Mouse (Mus musculus) heart, embryonic 15.5 days (tissue): ENCODE data around the gene Sectm1a. TPM values are rescaled to one million over a fixed set of nuclear protein-coding genes. Genes with fewer than 3 reads are reported as not detected.
"Not testable (repeated sequence)": the region's sequence is repeated elsewhere in the genome, so short reads cannot be mapped to it uniquely, and the experiment has no call there.

Experiments used
- ATAC-seq: fragments of 200-750 bp; cut with Nextera tagmentation; replicated peaks from 2 replicates; pipeline ENCODE4 v1.8.0; 2017; ENCODE audit warnings: low read depth, moderate TSS enrichment; ENCODE audit not compliant: insufficient number of reproducible peaks, insufficient read depth, low FRiP score
- H3K27ac ChIP-seq: fragments of 300-500 bp; sonication (generic); 2 replicates; pipeline ENCODE4 v1.5.1; 2015; ENCODE audit warnings: mild to moderate bottlenecking, inconsistent platforms
- H3K27me3 ChIP-seq: fragments of 300-500 bp; sonication (generic); 2 replicates; pipeline ENCODE4 v1.6.1; 2015; ENCODE audit warnings: inconsistent platforms
- H3K36me3 ChIP-seq: fragments of 300-500 bp; sonication (generic); 2 replicates; pipeline ENCODE4 v1.6.1; 2015; ENCODE audit warnings: mild to moderate bottlenecking, inconsistent platforms
- H3K4me1 ChIP-seq: fragments of 300-500 bp; sonication (generic); replicated peaks from 2 replicates; pipeline ENCODE4 v1.6.1; 2015; ENCODE audit warnings: inconsistent platforms
- H3K4me2 ChIP-seq: fragments of 300-500 bp; sonication (generic); 2 replicates; pipeline ENCODE4 v1.6.1; 2015; ENCODE audit warnings: inconsistent platforms, mild to moderate bottlenecking, moderate library complexity
- H3K4me3 ChIP-seq: fragments of 300-500 bp; sonication (generic); 2 replicates; pipeline ENCODE4 v1.5.1; 2015; ENCODE audit warnings: mild to moderate bottlenecking, inconsistent platforms
- H3K9ac ChIP-seq: fragments of 300-500 bp; sonication (generic); 2 replicates; pipeline ENCODE4 v1.6.1; 2015; ENCODE audit warnings: mild to moderate bottlenecking, inconsistent platforms
- H3K9me3 ChIP-seq: fragments of 300-500 bp; sonication (generic); replicated peaks from 2 replicates; pipeline ENCODE4 v1.6.1; 2016; ENCODE audit warnings: inconsistent platforms
- WGBS: fragments of 180-500 bp; shearing (Covaris S2); methylation state at CpG from one replicate; pipeline ENCODE4 v1.1.7; 2015; ENCODE audit warnings: mixed read lengths; 5-methylcytosine and 5-hydroxymethylcytosine counted together
- polyA plus RNA-seq: library from polyadenylated mRNA; unstranded; fragments of >200 nt; fragmentation: Nextera tagmentation; extraction: Ambion mirVana; gene quantifications from 2 replicates; pipeline ENCODE4 v1.2.1, GENCODE M21; 2015

Gene Sectm1a
- polyA plus RNA-seq, 1 experiment from 2014 or later: not detected

- no peak for ATAC-seq
- Histone ChIP-seq H3K27ac (no peak overlapping the region), H3K4me1 (peaks cover 34% of the 10 kb centered on the region), H3K36me3 (no peaks in the 10 kb centered on the region), H3K4me3 (no peak overlapping the region), H3K9me3 (no peaks in the 10 kb centered on the region), H3K4me2 (no peak overlapping the region), H3K27me3 (no peaks in the 10 kb centered on the region; the same call in none of the 2 replicates), H3K9ac (no peak overlapping the region)
- WGBS: 79% methylated on average over 1 of the region's 1 CpGs
Observed at GRCm38 (mm10) chr11:121111601-121112000, 30.6 kb upstream of the Sectm1a start.

- Histone ChIP-seq H3K4me3 (no peak overlapping the region), H3K9me3 (no peaks in the 10 kb centered on the region), H3K9ac (no peak overlapping the region), H3K36me3 (no peaks in the 10 kb centered on the region), H3K4me2 (no peak overlapping the region), H3K27ac (no peak overlapping the region), H3K27me3 (no peaks in the 10 kb centered on the region; the same call in 1 of the 2 replicates), H3K4me1 (peaks cover 34% of the 10 kb centered on the region)
- no peak for ATAC-seq
- WGBS: 82% methylated on average over 3 of the region's 3 CpGs
Observed at GRCm38 (mm10) chr11:121111051-121111450, 30.0 kb upstream of the Sectm1a start.

GRCm38 (mm10) chr11:121109986-121110385, 29.0 kb upstream of the Sectm1a start:
- ATAC-seq: peak; percentile 91
- peaks cover 34% of the 10 kb centered on the region for H3K4me1 ChIP-seq
- WGBS: 5% methylated on average over 2 of the region's 2 CpGs
- H3K4me2 ChIP-seq: no peak overlapping the region
- no peak overlapping the region for H3K4me3 ChIP-seq
- no peaks in the 10 kb centered on the region for H3K9me3 ChIP-seq
- H3K27ac ChIP-seq: no peak overlapping the region
- no peaks in the 10 kb centered on the region; the same call in 1 of the 2 replicates for H3K27me3 ChIP-seq
- H3K9ac ChIP-seq: no peak overlapping the region
- no peaks in the 10 kb centered on the region for H3K36me3 ChIP-seq

GRCm38 (mm10) chr11:121108061-121108460, 27.0 kb upstream of the Sectm1a start:
- peak; percentile 68 for ATAC-seq
- H3K4me2 ChIP-seq: no peak overlapping the region
- peak overlapping the region; percentile 56 for H3K27ac ChIP-seq
- no peaks in the 10 kb centered on the region for H3K27me3 ChIP-seq
- WGBS: 19% methylated on average over 9 of the region's 9 CpGs
- no peaks in the 10 kb centered on the region for H3K9me3 ChIP-seq
- H3K4me1 ChIP-seq: peaks cover 34% of the 10 kb centered on the region
- no peaks in the 10 kb centered on the region for H3K36me3 ChIP-seq
- no peak overlapping the region for H3K9ac ChIP-seq
- no peak overlapping the region for H3K4me3 ChIP-seq

- H3K4me3 ChIP-seq, H3K9me3 ChIP-seq, H3K36me3 ChIP-seq, H3K4me2 ChIP-seq, H3K27me3 ChIP-seq, ATAC-seq, H3K9ac ChIP-seq: not testable (repeated sequence)
- peaks cover 34% of the 10 kb centered on the region for H3K4me1 ChIP-seq
- 86% methylated on average over 1 of the region's 1 CpGs for WGBS
- H3K27ac ChIP-seq: peak overlapping the region; percentile 56; the same call in 1 of the 2 replicates
Observed at GRCm38 (mm10) chr11:121107242-121107641, 26.2 kb upstream of the Sectm1a start.

- Histone ChIP-seq H3K36me3 (no peaks in the 10 kb centered on the region), H3K9ac (no peak overlapping the region), H3K27ac (no peak overlapping the region), H3K9me3 (no peaks in the 10 kb centered on the region), H3K4me1 (peaks cover 4% of the 10 kb centered on the region), H3K4me3 (no peak overlapping the region), H3K4me2 (no peak overlapping the region), H3K27me3 (no peaks in the 10 kb centered on the region)
- ATAC-seq: no peak
- WGBS: 74% methylated on average over 4 of the region's 4 CpGs
Observed at GRCm38 (mm10) chr11:121101124-121101805, 20.2 kb upstream of the Sectm1a start.

GRCm38 (mm10) chr11:121100692-121101091, 19.7 kb upstream of the Sectm1a start:
- no peak overlapping the region for H3K4me2 ChIP-seq
- no peak overlapping the region for H3K4me3 ChIP-seq
- no peaks in the 10 kb centered on the region for H3K9me3 ChIP-seq
- WGBS: 62% methylated on average over 7 of the region's 7 CpGs
- peaks cover 4% of the 10 kb centered on the region for H3K4me1 ChIP-seq
- no peaks in the 10 kb centered on the region for H3K36me3 ChIP-seq
- H3K27me3 ChIP-seq: no peaks in the 10 kb centered on the region
- H3K27ac ChIP-seq: no peak overlapping the region
- H3K9ac ChIP-seq: no peak overlapping the region
- no peak for ATAC-seq

GRCm38 (mm10) chr11:121099762-121100161, 18.7 kb upstream of the Sectm1a start:
- Histone ChIP-seq H3K9me3 (no peaks in the 10 kb centered on the region), H3K4me1 (peaks cover 4% of the 10 kb centered on the region), H3K27ac (no peak overlapping the region), H3K4me2 (no peak overlapping the region), H3K27me3 (no peaks in the 10 kb centered on the region), H3K36me3 (no peaks in the 10 kb centered on the region), H3K4me3 (no peak overlapping the region), H3K9ac (no peak overlapping the region)
- ATAC-seq: peak; percentile 39; the same call in 1 of the 2 replicates
- 46% methylated on average over 7 of the region's 7 CpGs for WGBS

GRCm38 (mm10) chr11:121092606-121093585, 11.9 kb upstream of the Sectm1a start:
- H3K4me2 ChIP-seq: no peak overlapping the region
- H3K27me3 ChIP-seq: no peaks in the 10 kb centered on the region
- no peaks in the 10 kb centered on the region for H3K9me3 ChIP-seq
- 87% methylated on average over 14 of the region's 14 CpGs for WGBS
- no peak overlapping the region for H3K9ac ChIP-seq
- H3K4me1 ChIP-seq: 0 out of 2 replicates have a peak, but pooled peaks cover 4% of the 10 kb centered on the region
- no peak overlapping the region for H3K4me3 ChIP-seq
- ATAC-seq: no peak
- no peak overlapping the region for H3K27ac ChIP-seq
- no peaks in the 10 kb centered on the region for H3K36me3 ChIP-seq

- H3K27ac ChIP-seq: no peak overlapping the region
- no peak overlapping the region for H3K4me2 ChIP-seq
- no peak for ATAC-seq
- H3K9ac ChIP-seq: no peak overlapping the region
- no peaks in the 10 kb centered on the region for H3K9me3 ChIP-seq
- H3K4me1 ChIP-seq: 0 out of 2 replicates have a peak, but pooled peaks cover 7% of the 10 kb centered on the region
- H3K36me3 ChIP-seq: no peaks in the 10 kb centered on the region
- no peaks in the 10 kb centered on the region for H3K27me3 ChIP-seq
- H3K4me3 ChIP-seq: no peak overlapping the region
- WGBS: 55% methylated on average over 4 of the region's 4 CpGs
Observed at GRCm38 (mm10) chr11:121090943-121091342, 9.9 kb upstream of the Sectm1a start.

- no peaks in the 10 kb centered on the region for H3K36me3 ChIP-seq
- no peak overlapping the region for H3K9ac ChIP-seq
- H3K4me1 ChIP-seq: 0 out of 2 replicates have a peak, but pooled peaks cover 7% of the 10 kb centered on the region
- H3K27me3 ChIP-seq: no peaks in the 10 kb centered on the region
- 83% methylated on average over 2 of the region's 2 CpGs for WGBS
- H3K27ac ChIP-seq: no peak overlapping the region
- H3K4me3 ChIP-seq: no peak overlapping the region
- no peak overlapping the region for H3K4me2 ChIP-seq
- H3K9me3 ChIP-seq: no peaks in the 10 kb centered on the region
- no peak for ATAC-seq
Observed at GRCm38 (mm10) chr11:121089756-121090546, 8.9 kb upstream of the Sectm1a start.
